Mouse (Mus musculus): ENCODE results near the gene Ttll13. TPM values are rescaled to one million over a fixed set of nuclear protein-coding genes. Genes with fewer than 3 reads are reported as not detected.
A peak's percentile ranks its signal among the peaks of the same experiment; 100 is the strongest.

Gene Ttll13
- polyA plus RNA-seq, 1 experiment from 2014 or later: 0.43 TPM

GRCm38 (mm10) chr7:80298754-80299153 is 52.6 kb downstream of the Ttll13 start:
- no peak for DNase-seq
- TF ChIP-seq EP300 (IDR thresholded peaks at IDR 0.05; ENCODE audit: low read depth) (no peak), CTCF (IDR thresholded peaks at IDR 0.05; ENCODE audit: low read depth) (no peak)
- Histone ChIP-seq H3K9me3 (ENCODE audit: low read length) (no peaks in the 10 kb centered on the region), H3K27ac (ENCODE audit: low read depth) (no peak overlapping the region), H3K9ac (replicated peaks) (no peak overlapping the region), H3K36me3 (replicated peaks; ENCODE audit: insufficient read depth, low read length) (peaks cover 50% of the 10 kb centered on the region), H3K27me3 (ENCODE audit: insufficient read depth, low read length) (no peaks in the 10 kb centered on the region), H3K4me1 (ENCODE audit: insufficient read depth) (peaks cover 10% of the 10 kb centered on the region; the same call in 1 of the 2 replicates), H3K4me3 (ENCODE audit: low read depth, low read length) (no peak overlapping the region), H3K4me2 (ENCODE audit: low read depth, low read length) (no peak overlapping the region)
- no peak for ATAC-seq
- WGBS (ENCODE audit: insufficient replicate concordance): 97% methylated on average over 4 of the region's 4 CpGs

GRCm38 (mm10) chr7:80299568-80299967 is 53.4 kb downstream of the Ttll13 start:
- DNase-seq (no peak), ATAC-seq (no peak)
- no peaks in the 10 kb centered on the region for H3K27me3 ChIP-seq (ENCODE audit: insufficient read depth, low read length)
- H3K4me3 ChIP-seq (ENCODE audit: low read depth, low read length): no peak overlapping the region
- no peak overlapping the region; the same call in 1 of the 2 replicates for H3K4me2 ChIP-seq (ENCODE audit: low read depth, low read length)
- H3K27ac ChIP-seq (ENCODE audit: low read depth): no peak overlapping the region
- no peak for TF ChIP-seq CTCF (IDR thresholded peaks at IDR 0.05; ENCODE audit: low read depth)
- TF ChIP-seq EP300 (IDR thresholded peaks at IDR 0.05; ENCODE audit: low read depth): no peak
- H3K36me3 ChIP-seq (replicated peaks; ENCODE audit: insufficient read depth, low read length): peaks cover 57% of the 10 kb centered on the region
- 79% methylated on average over 3 of the region's 3 CpGs for WGBS (ENCODE audit: insufficient replicate concordance)
- 0 out of 2 replicates have a peak, but pooled peaks cover 8% of the 10 kb centered on the region for H3K4me1 ChIP-seq (ENCODE audit: insufficient read depth)
- no peaks in the 10 kb centered on the region for H3K9me3 ChIP-seq (ENCODE audit: low read length)
- no peak overlapping the region for H3K9ac ChIP-seq (replicated peaks)

- H3K9me3 ChIP-seq (ENCODE audit: low read length): no peaks in the 10 kb centered on the region
- no peak overlapping the region for H3K4me3 ChIP-seq (ENCODE audit: low read depth, low read length)
- no peaks in the 10 kb centered on the region for H3K27me3 ChIP-seq (ENCODE audit: insufficient read depth, low read length)
- 93% methylated on average over 2 of the region's 2 CpGs for WGBS (ENCODE audit: insufficient replicate concordance)
- no peak overlapping the region for H3K4me2 ChIP-seq (ENCODE audit: low read depth, low read length)
- no peak overlapping the region for H3K27ac ChIP-seq (ENCODE audit: low read depth)
- 0 out of 2 replicates have a peak, but pooled peaks cover 4% of the 10 kb centered on the region for H3K4me1 ChIP-seq (ENCODE audit: insufficient read depth)
- DNase-seq (no peak), ATAC-seq (no peak)
- TF ChIP-seq EP300 (IDR thresholded peaks at IDR 0.05; ENCODE audit: low read depth): no peak
- TF ChIP-seq CTCF (IDR thresholded peaks at IDR 0.05; ENCODE audit: low read depth): peak; percentile 42
- H3K36me3 ChIP-seq (replicated peaks; ENCODE audit: insufficient read depth, low read length): peaks cover 76% of the 10 kb centered on the region
- H3K9ac ChIP-seq (replicated peaks): no peak overlapping the region
Observed at GRCm38 (mm10) chr7:80301522-80301921, 55.3 kb downstream of the Ttll13 start.

- ATAC-seq (no peak), DNase-seq (no peak)
- TF ChIP-seq EP300 (IDR thresholded peaks at IDR 0.05; ENCODE audit: low read depth) (no peak), CTCF (IDR thresholded peaks at IDR 0.05; ENCODE audit: low read depth) (peak; percentile 29; the same call in 1 of the 2 replicates)
- Histone ChIP-seq H3K27me3 (ENCODE audit: insufficient read depth, low read length) (no peaks in the 10 kb centered on the region), H3K4me3 (ENCODE audit: low read depth, low read length) (no peak overlapping the region), H3K4me2 (ENCODE audit: low read depth, low read length) (no peak overlapping the region), H3K9me3 (ENCODE audit: low read length) (no peaks in the 10 kb centered on the region), H3K4me1 (ENCODE audit: insufficient read depth) (no peaks in the 10 kb centered on the region), H3K27ac (ENCODE audit: low read depth) (no peak overlapping the region), H3K36me3 (replicated peaks; ENCODE audit: insufficient read depth, low read length) (peaks cover 94% of the 10 kb centered on the region), H3K9ac (replicated peaks) (no peak overlapping the region)
- 86% methylated on average over 3 of the region's 3 CpGs for WGBS (ENCODE audit: insufficient replicate concordance)
Observed at GRCm38 (mm10) chr7:80307766-80308165, 61.6 kb downstream of the Ttll13 start.

Other genes with a start within 250 kb of the Ttll13 start
- 5.9 and 6.4 TPM in 2 replicates for gene Zfp710, start 221.6 kb upstream of the Ttll13 start, polyA plus RNA-seq (2015; fragmentation: Nextera tagmentation; extraction: Ambion mirVana)
- 183 and 184 TPM in 2 replicates for gene Idh2, start 131.0 kb upstream of the Ttll13 start, polyA plus RNA-seq (2015; fragmentation: Nextera tagmentation; extraction: Ambion mirVana)
- gene Sema4b, start 59.5 kb upstream of the Ttll13 start, polyA plus RNA-seq (2015; fragmentation: Nextera tagmentation; extraction: Ambion mirVana): 11.7 and 13.5 TPM in 2 replicates
- 79.4 and 89.2 TPM in 2 replicates for gene Cib1, start 13.6 kb upstream of the Ttll13 start, polyA plus RNA-seq (2015; fragmentation: Nextera tagmentation; extraction: Ambion mirVana)
- gene Gdpgp1, start 13.5 kb upstream of the Ttll13 start, polyA plus RNA-seq (2015; fragmentation: Nextera tagmentation; extraction: Ambion mirVana): 1.5 and 1.6 TPM in 2 replicates
- 20.9 and 23.1 TPM in 2 replicates for gene Ngrn, start 14.8 kb downstream of the Ttll13 start, polyA plus RNA-seq (2015; fragmentation: Nextera tagmentation; extraction: Ambion mirVana)
- gene Vps33b, start 23.3 kb downstream of the Ttll13 start, polyA plus RNA-seq (2015; fragmentation: Nextera tagmentation; extraction: Ambion mirVana): 2.5 and 2.9 TPM in 2 replicates
- 48.3 and 57.6 TPM in 2 replicates for gene Prc1, start 48.1 kb downstream of the Ttll13 start, polyA plus RNA-seq (2015; fragmentation: Nextera tagmentation; extraction: Ambion mirVana)
- 1.2 and 1.6 TPM in 2 replicates for gene Rccd1, start 78.1 kb downstream of the Ttll13 start, polyA plus RNA-seq (2015; fragmentation: Nextera tagmentation; extraction: Ambion mirVana)
- 4.9 and 7.2 TPM in 2 replicates for gene Unc45a, start 94.6 kb downstream of the Ttll13 start, polyA plus RNA-seq (2015; fragmentation: Nextera tagmentation; extraction: Ambion mirVana)
- 3.1 TPM in 2 replicates for gene Hddc3, start 96.7 kb downstream of the Ttll13 start, polyA plus RNA-seq (2015; fragmentation: Nextera tagmentation; extraction: Ambion mirVana)
- gene Man2a2, start 125.0 kb downstream of the Ttll13 start, polyA plus RNA-seq (2015; fragmentation: Nextera tagmentation; extraction: Ambion mirVana): 2.1 and 2.2 TPM in 2 replicates
- 16.3 and 16.8 TPM in 2 replicates for gene Fes, start 141.6 kb downstream of the Ttll13 start, polyA plus RNA-seq (2015; fragmentation: Nextera tagmentation; extraction: Ambion mirVana)
- gene Furin, start 159.1 kb downstream of the Ttll13 start, polyA plus RNA-seq (2015; fragmentation: Nextera tagmentation; extraction: Ambion mirVana): 17.7 and 18.0 TPM in 2 replicates

Data from liver, postnatal 0 days (tissue).